Mouse (Mus musculus): ENCODE results near the gene Gm28635.

Gm28635 gene

GRCm38 (mm10) chr2:84585700-84586099 lies 92.1 kb downstream of the Gm28635 start:
- DNase-seq (ENCODE audit: low spot score): no peak

- DNase-seq (ENCODE audit: low spot score): no peak
Observed at GRCm38 (mm10) chr2:84582286-84582685, 95.6 kb downstream of the Gm28635 start.

GRCm38 (mm10) chr2:84581208-84581607 lies 96.6 kb downstream of the Gm28635 start:
- DNase-seq (ENCODE audit: low spot score): no peak

DNA sequence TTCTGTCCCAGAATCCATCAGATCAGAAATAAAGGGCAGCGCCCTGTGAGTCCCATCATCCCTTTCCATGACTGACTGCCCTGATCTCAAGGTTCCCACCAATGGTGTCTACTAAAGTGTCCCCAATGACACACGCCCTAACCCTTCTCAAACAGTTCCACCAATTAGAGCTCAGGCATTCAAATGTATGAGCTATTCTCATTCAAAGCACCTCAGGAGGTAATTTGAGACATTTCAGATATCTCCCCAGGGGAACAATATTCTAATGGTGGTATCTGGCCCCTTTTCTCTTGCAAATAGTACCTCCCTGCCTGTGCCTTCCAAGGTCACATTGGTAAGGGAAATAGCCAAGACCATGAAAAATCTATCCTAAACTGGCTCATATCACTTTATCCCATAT lies 98.5 kb downstream of the Gm28635 start:
- DNase-seq (ENCODE audit: low spot score): no peak

- DNase-seq (ENCODE audit: low spot score): no peak
Observed at GRCm38 (mm10) chr2:84574130-84574529, 103.7 kb downstream of the Gm28635 start.

- DNase-seq (ENCODE audit: low spot score): peak; percentile 33
Observed at GRCm38 (mm10) chr2:84556888-84557514, 120.8 kb downstream of the Gm28635 start.
